Mouse (Mus musculus): Measurements from ENCODE around the gene Faap100.
"Not testable (repeated sequence)": the region's sequence is repeated elsewhere in the genome, so short reads cannot be mapped to it uniquely, and the experiment has no call there.

The Faap100 gene

DNA sequence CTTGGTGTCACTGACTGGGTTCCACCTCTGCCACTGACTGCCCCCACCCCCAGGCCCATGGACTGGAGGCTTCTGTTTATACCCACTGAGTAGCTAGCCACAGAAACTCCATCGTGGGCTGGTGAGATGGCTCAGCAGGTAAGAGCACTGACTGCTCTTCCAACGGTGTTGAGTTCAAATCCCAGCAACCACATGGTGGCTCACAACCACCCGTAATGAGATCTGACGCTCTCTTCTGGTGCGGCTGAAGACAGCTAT lies 26.5 kb downstream of the Faap100 start:
- DNase-seq (ENCODE audit: extremely low read depth, low read depth), result not testable (repeated sequence)

GRCm38 (mm10) chr11:120351250-120352092 lies 27.1 kb downstream of the Faap100 start:
- DNase-seq (ENCODE audit: extremely low read depth, low read depth), result no peak

GRCm38 (mm10) chr11:120350711-120351110 lies 27.9 kb downstream of the Faap100 start:
- DNase-seq (ENCODE audit: extremely low read depth, low read depth), result no peak

DNA sequence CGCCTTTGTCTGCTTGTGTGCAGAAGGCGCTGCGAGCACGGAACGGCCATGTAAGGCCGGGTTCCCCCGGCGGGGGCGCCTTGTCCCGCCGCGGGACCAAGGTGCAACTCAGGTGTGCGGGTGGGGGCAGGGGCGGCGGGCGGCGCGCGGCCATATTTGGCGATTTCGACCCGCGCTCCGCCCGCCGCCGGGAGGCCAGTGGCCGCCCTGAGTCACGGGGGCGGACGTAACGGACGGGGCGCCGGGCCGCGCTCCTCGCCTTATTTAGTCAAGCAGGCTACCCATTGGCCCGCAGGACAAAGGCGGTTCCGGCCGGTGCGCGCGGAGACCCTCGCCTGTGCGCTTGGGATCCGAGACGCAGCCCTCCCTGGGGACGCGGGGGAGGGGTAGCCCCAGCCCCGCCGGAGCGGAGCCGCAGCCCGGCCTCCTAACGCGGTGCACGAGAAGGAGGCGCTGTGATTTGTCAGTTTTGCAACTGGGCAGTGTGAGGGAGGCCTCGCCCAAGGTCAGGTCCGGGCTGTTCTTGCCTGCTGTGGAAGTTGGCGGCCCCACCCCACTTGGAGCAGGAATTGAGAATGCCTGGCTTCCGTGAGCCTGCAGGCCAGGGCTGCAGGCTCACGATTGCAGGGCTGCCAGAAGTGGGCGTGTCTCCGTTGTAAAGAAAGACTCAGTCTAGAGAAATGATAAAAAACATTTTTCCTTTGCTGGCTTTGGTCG lies 28.4 kb downstream of the Faap100 start:
- peak; percentile 57 for DNase-seq (ENCODE audit: extremely low read depth, low read depth)

DNA sequence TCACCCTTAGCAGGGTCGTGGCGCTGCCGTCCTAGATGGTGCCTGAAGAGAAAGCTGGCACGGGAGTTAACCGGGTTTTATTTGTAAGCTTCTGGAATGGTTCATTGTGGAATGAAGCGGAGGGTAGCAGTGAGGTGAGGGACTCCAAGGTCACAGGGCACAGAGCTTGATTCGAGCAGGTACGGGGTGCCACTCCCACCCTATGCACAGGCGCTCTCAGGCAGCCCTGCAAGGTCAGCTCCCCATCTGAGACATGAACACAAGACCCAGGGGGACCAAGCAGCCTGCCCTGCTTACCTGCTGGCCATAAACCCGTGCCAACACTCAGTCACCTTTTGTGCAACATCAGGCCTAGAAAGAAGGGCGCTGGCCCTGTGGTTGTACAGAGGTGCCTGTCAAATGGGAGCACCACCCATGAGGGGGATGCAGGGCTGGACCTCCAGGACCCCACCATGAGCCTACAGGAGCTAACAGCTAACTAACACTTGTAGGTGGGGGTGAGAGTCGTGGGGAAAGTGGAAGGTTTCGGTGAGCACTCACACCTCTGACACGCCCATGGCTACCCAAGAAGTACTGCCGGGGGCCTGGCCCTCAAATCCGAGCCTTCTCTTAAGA lies 29.1 kb downstream of the Faap100 start:
- no peak for DNase-seq (ENCODE audit: extremely low read depth, low read depth)

DNA sequence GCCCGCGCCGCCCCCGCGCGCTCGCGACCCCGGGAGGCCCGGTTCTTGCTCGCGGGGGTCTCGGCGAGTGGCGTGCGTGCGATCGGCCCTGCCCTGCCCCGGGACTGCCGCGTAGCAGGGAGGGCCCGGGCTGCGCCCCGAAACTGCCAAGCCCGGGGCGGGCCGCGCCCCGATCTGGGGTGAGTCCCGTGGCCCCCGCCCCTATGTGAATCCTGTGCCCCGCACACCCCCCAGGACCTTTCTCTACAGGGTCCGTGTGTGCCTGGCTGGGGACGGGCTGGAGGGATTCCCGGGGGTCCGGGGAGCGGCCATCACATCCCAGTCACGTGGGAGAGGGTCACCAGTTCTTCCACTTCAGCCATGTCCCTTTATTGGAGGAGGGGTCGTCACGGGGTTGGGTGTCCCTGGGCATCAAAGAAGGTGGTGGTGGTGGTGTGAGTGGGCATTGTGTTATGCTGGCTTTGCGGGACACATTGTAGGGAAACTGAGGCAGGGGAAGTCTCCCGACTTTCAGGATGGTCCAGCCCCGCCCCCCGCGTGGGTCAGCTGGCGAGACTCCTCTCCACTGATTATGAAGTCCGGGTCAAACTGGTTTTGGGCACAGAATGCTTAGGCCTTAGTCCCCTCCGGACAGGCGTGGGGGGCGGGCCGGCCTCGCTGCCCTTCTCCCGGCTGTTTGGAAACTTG lies 29.7 kb downstream of the Faap100 start:
- DNase-seq (ENCODE audit: extremely low read depth, low read depth), result no peak

DNA sequence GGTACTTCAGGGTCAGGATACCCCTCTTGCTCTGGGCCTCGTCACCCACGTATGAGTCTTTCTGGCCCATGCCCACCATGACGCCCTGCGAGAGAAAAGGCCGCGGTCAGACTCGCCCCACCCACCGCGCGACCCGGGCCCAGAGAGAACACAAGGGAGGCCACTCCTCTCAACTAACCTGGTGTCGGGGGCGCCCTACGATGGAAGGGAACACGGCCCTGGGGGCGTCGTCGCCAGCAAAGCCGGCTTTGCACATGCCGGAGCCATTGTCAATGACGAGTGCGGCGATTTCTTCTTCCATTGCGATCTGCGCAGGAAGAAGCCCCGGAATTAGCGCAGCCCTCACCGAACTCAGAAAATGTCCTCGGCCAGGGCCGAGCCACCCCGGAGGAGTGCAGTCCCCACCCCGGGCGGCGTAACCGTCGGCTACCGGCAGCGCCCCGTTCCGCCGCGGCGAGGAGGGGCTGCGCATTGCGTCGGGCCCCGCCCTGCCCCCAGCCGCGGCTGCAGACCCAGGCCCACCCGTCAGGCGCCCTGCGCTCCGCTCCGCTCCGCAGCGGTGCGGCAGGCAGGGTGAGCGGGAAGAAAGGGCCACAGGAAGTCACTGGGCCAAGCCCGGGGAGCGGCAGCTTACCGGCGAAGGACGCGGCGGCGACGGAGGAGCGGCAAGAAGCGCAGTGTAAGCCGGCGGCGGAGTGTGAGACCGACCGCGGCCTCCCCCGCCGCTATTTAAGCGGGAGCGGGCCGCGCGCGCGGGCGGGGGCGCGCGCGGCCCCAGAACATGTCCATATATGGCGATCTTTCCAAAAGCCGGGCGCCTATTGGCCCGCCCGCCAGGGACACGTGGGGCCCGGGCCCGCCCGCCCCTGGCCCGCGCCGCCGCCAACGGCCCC lies 30.5 kb downstream of the Faap100 start, which contains the start of gene Actg1:
TSS of gene Actg1 (minus strand) at position 752 of the 893 bp plus-strand sequence.
- no peak for DNase-seq (ENCODE audit: extremely low read depth, low read depth)

DNA sequence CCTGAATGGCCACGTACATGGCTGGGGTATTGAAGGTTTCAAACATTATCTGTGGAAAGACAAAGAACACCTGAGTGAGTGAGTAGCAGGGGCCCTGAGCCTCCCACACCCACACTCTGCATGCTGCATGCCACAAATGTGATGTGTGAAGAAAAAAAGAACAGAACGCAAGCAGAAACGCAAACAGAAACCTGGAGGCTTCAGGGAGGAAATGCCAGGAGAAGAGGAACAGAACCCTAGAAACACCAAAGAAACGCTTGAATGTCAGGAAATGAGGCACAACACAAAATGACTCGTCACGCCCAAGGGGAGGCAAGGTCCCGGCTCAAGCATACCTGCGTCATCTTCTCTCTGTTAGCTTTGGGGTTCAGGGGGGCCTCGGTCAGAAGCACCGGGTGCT lies 31.3 kb downstream of the Faap100 start:
- no peak for DNase-seq (ENCODE audit: extremely low read depth, low read depth)

GRCm38 (mm10) chr11:120346383-120347034 lies 32.1 kb downstream of the Faap100 start:
- not testable (repeated sequence) for DNase-seq (ENCODE audit: extremely low read depth, low read depth)

GRCm38 (mm10) chr11:120345067-120345681 lies 33.4 kb downstream of the Faap100 start:
- no peak for DNase-seq (ENCODE audit: extremely low read depth, low read depth)

DNA sequence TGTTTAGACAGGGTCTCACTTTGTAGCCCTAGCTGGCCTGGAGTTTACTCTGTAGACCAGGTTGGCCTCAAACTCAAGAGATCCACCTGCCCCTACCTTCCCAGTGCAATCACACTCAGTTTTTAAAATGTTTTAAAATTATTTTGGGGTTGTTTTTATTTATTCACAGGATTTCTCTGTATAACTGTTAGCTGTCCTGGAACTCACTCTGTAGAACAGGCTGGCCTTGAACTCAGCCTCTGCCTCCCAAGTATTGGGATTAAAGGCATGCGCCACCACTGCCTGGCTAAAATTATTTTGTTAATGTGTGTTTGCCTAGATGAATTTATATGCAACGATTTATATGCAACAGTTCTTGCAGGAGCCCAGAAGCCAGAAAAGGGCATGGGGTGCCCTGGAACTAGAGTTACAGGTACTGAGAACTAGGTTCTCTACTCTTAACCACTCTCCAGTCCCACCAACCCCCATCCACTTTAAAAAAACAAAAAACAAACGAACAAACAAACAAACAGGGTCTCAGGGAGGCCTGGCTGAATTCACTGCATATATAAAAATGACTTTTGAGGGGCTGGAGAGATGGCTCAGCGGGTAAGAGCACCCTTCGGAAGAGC lies 34.1 kb downstream of the Faap100 start:
- DNase-seq (ENCODE audit: extremely low read depth, low read depth), result no peak

DNA sequence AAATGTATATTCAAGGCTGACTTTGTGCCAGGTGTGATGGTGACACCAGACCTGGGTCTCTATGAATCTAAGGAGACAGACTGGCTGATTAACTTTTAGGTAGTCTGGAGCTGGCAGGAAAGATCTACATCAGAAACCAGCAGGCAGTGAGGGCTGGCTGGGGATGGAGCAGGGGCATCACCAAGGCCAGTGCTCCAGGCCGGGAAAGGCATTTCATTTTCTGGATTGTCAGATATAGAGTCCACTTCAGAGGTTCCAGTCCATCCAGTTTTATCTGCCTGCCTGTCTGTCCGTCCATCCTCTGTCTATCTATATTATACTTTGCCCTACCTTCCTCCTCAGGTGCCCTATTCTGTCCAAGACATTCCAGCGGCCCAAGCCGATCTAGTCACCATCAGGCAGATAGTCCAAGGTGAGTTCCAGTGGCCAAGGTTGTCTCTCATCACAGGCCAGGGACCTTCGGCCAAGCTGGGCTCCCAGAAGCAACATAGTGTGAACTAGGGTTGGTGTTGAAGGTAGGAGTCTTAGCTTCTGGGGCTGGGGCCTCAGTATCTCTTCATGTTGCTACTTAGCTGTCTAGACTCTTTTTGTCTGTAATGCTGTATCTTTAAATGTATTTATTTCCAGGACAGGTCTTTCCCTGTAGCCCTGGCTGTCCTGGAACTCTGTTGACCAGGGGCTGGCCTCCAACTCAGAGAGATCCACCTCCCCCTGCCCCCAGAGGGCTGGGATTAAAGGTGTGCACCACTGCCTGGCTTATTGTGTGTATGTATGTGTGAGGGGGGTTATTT lies 34.9 kb downstream of the Faap100 start:
- no peak for DNase-seq (ENCODE audit: extremely low read depth, low read depth)

GRCm38 (mm10) chr11:120342656-120343160 lies 35.9 kb downstream of the Faap100 start:
- no peak for DNase-seq (ENCODE audit: extremely low read depth, low read depth)

- no peak for DNase-seq (ENCODE audit: extremely low read depth, low read depth)
Observed at GRCm38 (mm10) chr11:120341661-120342060, 36.9 kb downstream of the Faap100 start.

- peak; percentile 71 for DNase-seq (ENCODE audit: extremely low read depth, low read depth)
Observed at GRCm38 (mm10) chr11:120339978-120340513, 38.5 kb downstream of the Faap100 start.

DNA sequence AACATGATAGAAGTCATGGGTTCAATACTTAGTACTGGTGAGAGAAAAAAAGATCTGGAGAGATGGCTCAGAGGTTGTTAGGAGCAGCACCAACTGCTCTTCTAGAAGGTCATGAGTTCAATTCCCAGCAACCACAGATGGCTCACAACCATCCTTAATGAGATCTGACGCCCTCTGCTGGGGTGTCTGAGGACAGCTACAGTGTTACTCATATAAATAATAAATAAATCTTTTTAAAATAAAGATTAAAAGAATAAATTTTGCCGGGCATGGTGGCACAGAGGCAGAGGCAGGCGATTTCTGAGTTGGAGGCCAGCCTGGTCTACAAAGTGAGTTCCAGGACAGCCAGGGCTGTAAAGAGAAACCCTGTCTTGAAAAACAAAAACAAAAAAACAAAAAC lies 39.8 kb downstream of the Faap100 start:
- DNase-seq (ENCODE audit: extremely low read depth, low read depth), result no peak

- DNase-seq (ENCODE audit: extremely low read depth, low read depth), result no peak
Observed at GRCm38 (mm10) chr11:120337447-120337846, 41.1 kb downstream of the Faap100 start.

DNA sequence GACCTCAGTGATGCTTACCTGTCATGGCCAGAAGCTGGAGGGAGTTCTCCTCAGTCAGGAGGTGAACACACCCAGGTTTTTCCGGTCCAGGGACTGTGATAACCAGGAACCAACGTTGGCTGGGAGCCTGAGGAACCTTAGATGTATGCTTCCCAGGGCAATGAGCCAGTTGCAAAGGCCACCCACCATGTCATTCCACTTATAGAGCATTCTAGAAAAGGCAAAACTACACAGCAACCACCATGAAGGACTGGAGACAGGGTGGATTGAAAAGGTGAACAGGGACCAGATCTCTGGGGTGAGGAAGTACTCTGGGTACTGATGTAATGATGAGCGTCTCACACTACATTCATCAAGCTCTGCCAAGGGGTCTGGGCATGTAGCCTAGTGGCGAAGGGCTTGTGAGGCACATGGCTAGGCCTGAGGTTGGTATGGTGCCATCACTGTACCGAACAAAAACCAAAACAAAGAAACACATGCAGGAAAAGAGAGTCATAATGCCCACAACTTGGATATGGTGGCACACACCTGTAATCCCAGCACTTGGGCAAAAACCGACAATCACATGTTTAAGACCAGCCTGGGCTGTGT lies 43.0 kb downstream of the Faap100 start:
- no peak for DNase-seq (ENCODE audit: extremely low read depth, low read depth)

Measured in MEL-GATA-1-ER (cell line).